Mouse (Mus musculus) neural tube, embryonic 12.5 days (tissue): Measurements from ENCODE around the gene Wbp1l. TPM values are rescaled to one million over a fixed set of nuclear protein-coding genes. Genes with fewer than 3 reads are reported as not detected.

Source experiments
- ATAC-seq: fragments of 200-750 bp; cut with Nextera tagmentation; 2 replicates; pipeline ENCODE4 v1.8.0; 2017; ENCODE audit warnings: low read depth, mild to moderate bottlenecking, moderate TSS enrichment, moderate library complexity; ENCODE audit not compliant: low FRiP score
- H3K27ac ChIP-seq: fragments of 300-500 bp; sonication (generic); 2 replicates; pipeline ENCODE4 v1.5.1; 2016
- H3K27me3 ChIP-seq: fragments of 300-500 bp; sonication (generic); replicated peaks from 2 replicates; pipeline ENCODE4 v1.6.1; 2016; ENCODE audit warnings: mild to moderate bottlenecking
- H3K36me3 ChIP-seq: fragments of 300-500 bp; sonication (generic); 2 replicates; pipeline ENCODE4 v1.6.1; 2016; ENCODE audit warnings: mild to moderate bottlenecking
- H3K4me1 ChIP-seq: fragments of 300-500 bp; sonication (generic); 2 replicates; pipeline ENCODE4 v1.6.1; 2016
- H3K4me2 ChIP-seq: fragments of 300-500 bp; sonication (generic); replicated peaks from 2 replicates; pipeline ENCODE4 v1.6.1; 2016; ENCODE audit warnings: mild to moderate bottlenecking
- H3K4me3 ChIP-seq: fragments of 300-500 bp; sonication (generic); 2 replicates; pipeline ENCODE4 v1.5.1; 2016
- H3K9ac ChIP-seq: fragments of 300-500 bp; sonication (generic); 2 replicates; pipeline ENCODE4 v1.6.1; 2016; ENCODE audit warnings: mild to moderate bottlenecking
- H3K9me3 ChIP-seq: fragments of 300-500 bp; sonication (generic); 2 replicates; pipeline ENCODE4 v1.6.1; 2016; ENCODE audit warnings: mild to moderate bottlenecking
- WGBS: fragments of 180-500 bp; shearing (Covaris S2); methylation state at CpG from one replicate; pipeline ENCODE4 v1.1.7; 2016; 5-methylcytosine and 5-hydroxymethylcytosine counted together
- polyA plus RNA-seq: library from polyadenylated mRNA; unstranded; fragments of >200 nt; fragmentation: Nextera tagmentation; extraction: Ambion mirVana; gene quantifications from 2 replicates; pipeline ENCODE4 v1.2.1, GENCODE M21; 2016

Wbp1l gene
- polyA plus RNA-seq, 1 experiment from 2014 or later = 54.8 TPM

GRCm38 (mm10) chr19:46701156-46701555 lies 102.3 kb downstream of the Wbp1l start:
- Histone ChIP-seq H3K27me3 (no peaks in the 10 kb centered on the region), H3K4me3 (no peak overlapping the region), H3K9ac (no peak overlapping the region), H3K4me1 (no peaks in the 10 kb centered on the region), H3K27ac (no peak overlapping the region), H3K9me3 (no peaks in the 10 kb centered on the region), H3K36me3 (peaks cover 11% of the 10 kb centered on the region; the same call in 1 of the 2 replicates), H3K4me2 (no peak overlapping the region)
- 86% methylated on average over 9 of the region's 9 CpGs for WGBS
- no peak for ATAC-seq

GRCm38 (mm10) chr19:46705779-46706495 lies 107.1 kb downstream of the Wbp1l start:
- WGBS = 67% methylated on average over 7 of the region's 7 CpGs
- no peak overlapping the region for H3K4me3 ChIP-seq
- no peaks in the 10 kb centered on the region for H3K27me3 ChIP-seq
- H3K9me3 ChIP-seq = no peaks in the 10 kb centered on the region
- H3K4me1 ChIP-seq = peaks cover 10% of the 10 kb centered on the region; the same call in 1 of the 2 replicates
- no peak overlapping the region for H3K27ac ChIP-seq
- no peak overlapping the region for H3K9ac ChIP-seq
- ATAC-seq = no peak
- peaks cover 2% of the 10 kb centered on the region; the same call in 1 of the 2 replicates for H3K36me3 ChIP-seq
- no peak overlapping the region for H3K4me2 ChIP-seq

GRCm38 (mm10) chr19:46706540-46707295 lies 107.8 kb downstream of the Wbp1l start:
- H3K27ac ChIP-seq = no peak overlapping the region
- no peak for ATAC-seq

More at GRCm38 (mm10) chr19:46706540-46707295, 107.8 kb downstream of the Wbp1l start:
- Histone ChIP-seq H3K4me1 (peaks cover 10% of the 10 kb centered on the region; the same call in 1 of the 2 replicates), H3K27me3 (no peaks in the 10 kb centered on the region), H3K9me3 (no peaks in the 10 kb centered on the region), H3K9ac (no peak overlapping the region), H3K36me3 (no peaks in the 10 kb centered on the region), H3K4me2 (peak overlapping the region; percentile 72), H3K4me3 (no peak overlapping the region)
- 81% methylated on average over 9 of the region's 9 CpGs for WGBS

Other genes with a start within 250 kb of the Wbp1l start
- 2.1 and 2.2 TPM in 2 replicates for gene 2310034G01Rik, start 248.8 kb upstream of the Wbp1l start, polyA plus RNA-seq
- gene Actr1a, start 203.3 kb upstream of the Wbp1l start, polyA plus RNA-seq = 259 and 269 TPM in 2 replicates
- gene Sufu, start 202.2 kb upstream of the Wbp1l start, polyA plus RNA-seq = 36.3 and 37.3 TPM in 2 replicates
- gene Trim8, start 97.4 kb upstream of the Wbp1l start, polyA plus RNA-seq = 39.1 and 43.0 TPM in 2 replicates
- 190 and 194 TPM in 2 replicates for gene Arl3, start 25.9 kb upstream of the Wbp1l start, polyA plus RNA-seq
- gene Sfxn2, start 25.7 kb upstream of the Wbp1l start, polyA plus RNA-seq = 11.4 and 12.2 TPM in 2 replicates
- gene Cyp17a1, start 74.1 kb downstream of the Wbp1l start, polyA plus RNA-seq = not detected in 2 replicates
- gene Borcs7, start 90.8 kb downstream of the Wbp1l start, polyA plus RNA-seq = 17.2 TPM in 2 replicates
- 30.8 and 32.2 TPM in 2 replicates for gene As3mt, start 108.4 kb downstream of the Wbp1l start, polyA plus RNA-seq
- gene Cnnm2, start 162.5 kb downstream of the Wbp1l start, polyA plus RNA-seq = 8.4 and 9.0 TPM in 2 replicates